Mouse (Mus musculus) liver, embryonic 13.5 days (tissue): ENCODE measurements around the gene Myo1c. TPM values are rescaled to one million over a fixed set of nuclear protein-coding genes. Genes with fewer than 3 reads are reported as not detected.

ENCODE experiments used
- ATAC-seq: fragments of 200-750 bp; cut with Nextera tagmentation; 2 replicates; pipeline ENCODE4 v1.8.0; 2017; ENCODE audit warnings: low read depth, mild to moderate bottlenecking, moderate number of reproducible peaks, moderate library complexity
- DNase-seq: peaks from one replicate; pipeline ENCODE4 v3.0.0; 2022
- H3K27ac ChIP-seq: fragments of 300-500 bp; sonication (generic); 2 replicates; pipeline ENCODE4 v1.5.1; 2015; ENCODE audit warnings: moderate library complexity, mild to moderate bottlenecking, inconsistent platforms
- H3K27me3 ChIP-seq: fragments of 300-500 bp; sonication (generic); 2 replicates; pipeline ENCODE4 v1.6.1; 2015; ENCODE audit warnings: mild to moderate bottlenecking, inconsistent platforms
- H3K36me3 ChIP-seq: fragments of 300-500 bp; sonication (generic); 2 replicates; pipeline ENCODE4 v1.6.1; 2015; ENCODE audit warnings: mild to moderate bottlenecking, inconsistent platforms
- H3K4me1 ChIP-seq: fragments of 300-500 bp; sonication (generic); replicated peaks from 2 replicates; pipeline ENCODE4 v1.6.1; 2015; ENCODE audit warnings: inconsistent platforms
- H3K4me2 ChIP-seq: fragments of 300-500 bp; sonication (generic); 2 replicates; pipeline ENCODE4 v1.6.1; 2015; ENCODE audit warnings: inconsistent platforms, mild to moderate bottlenecking, moderate library complexity
- H3K4me3 ChIP-seq: fragments of 300-500 bp; sonication (generic); replicated peaks from 2 replicates; pipeline ENCODE4 v1.5.1; 2015; ENCODE audit warnings: mild to moderate bottlenecking, inconsistent platforms
- H3K9ac ChIP-seq: fragments of 300-500 bp; sonication (generic); 2 replicates; pipeline ENCODE4 v1.6.1; 2015; ENCODE audit warnings: mild to moderate bottlenecking, inconsistent platforms
- H3K9me3 ChIP-seq: fragments of 300-500 bp; sonication (generic); replicated peaks from 2 replicates; pipeline ENCODE4 v1.6.1; 2016; ENCODE audit warnings: inconsistent platforms
- WGBS: fragments of 180-500 bp; shearing (Covaris S2); methylation state at CpG from one replicate; pipeline ENCODE4 v1.1.7; 2015; ENCODE audit not compliant: insufficient replicate concordance; 5-methylcytosine and 5-hydroxymethylcytosine counted together
- polyA plus RNA-seq: library from polyadenylated mRNA; unstranded; fragments of >200 nt; fragmentation: Nextera tagmentation; extraction: Ambion mirVana; gene quantifications from 2 replicates; pipeline ENCODE4 v1.2.1, GENCODE M21; 2015

The Myo1c gene
- polyA plus RNA-seq, 1 experiment from 2014 or later = 18.3 TPM

GRCm38 (mm10) chr11:75650958-75651425 lies 688 bp downstream of the Myo1c start:
- Histone ChIP-seq H3K4me2 (peak overlapping the region; percentile 98), H3K36me3 (peaks cover 5% of the 10 kb centered on the region; the same call in 1 of the 2 replicates), H3K4me1 (peaks cover 73% of the 10 kb centered on the region), H3K9me3 (no peaks in the 10 kb centered on the region), H3K27ac (peak overlapping the region; percentile 92), H3K4me3 (peak overlapping the region; percentile 81), H3K27me3 (no peaks in the 10 kb centered on the region), H3K9ac (peak overlapping the region; percentile 90)
- 26% methylated on average over 13 of the region's 13 CpGs for WGBS
- DNase-seq (no peak), ATAC-seq (no peak)

GRCm38 (mm10) chr11:75651426-75652221 lies 1.3 kb downstream of the Myo1c start:
- Histone ChIP-seq H3K36me3 (peaks cover 5% of the 10 kb centered on the region; the same call in 1 of the 2 replicates), H3K4me1 (peaks cover 79% of the 10 kb centered on the region), H3K4me3 (peak overlapping the region; percentile 81), H3K27ac (peak overlapping the region; percentile 92), H3K9ac (peak overlapping the region; percentile 90), H3K4me2 (peak overlapping the region; percentile 98), H3K27me3 (no peaks in the 10 kb centered on the region), H3K9me3 (no peaks in the 10 kb centered on the region)
- WGBS = under 1% methylated on average over 54 of the region's 54 CpGs
- DNase-seq = peak; percentile 77
- ATAC-seq = peak; percentile 81

- peaks cover 4% of the 10 kb centered on the region for H3K36me3 ChIP-seq
- peak overlapping the region; percentile 81 for H3K4me3 ChIP-seq
- H3K4me2 ChIP-seq = peak overlapping the region; percentile 98
- DNase-seq (no peak), ATAC-seq (no peak)
- peaks cover 87% of the 10 kb centered on the region for H3K4me1 ChIP-seq
- H3K27ac ChIP-seq = peak overlapping the region; percentile 92
- peak overlapping the region; percentile 90 for H3K9ac ChIP-seq
- H3K27me3 ChIP-seq = no peaks in the 10 kb centered on the region
- 22% methylated on average over 20 of the region's 20 CpGs for WGBS
- no peaks in the 10 kb centered on the region for H3K9me3 ChIP-seq
These were observed 2.1 kb downstream of the Myo1c start for GRCm38 (mm10) chr11:75652222-75652941.

- Histone ChIP-seq H3K9ac (peak overlapping the region; percentile 90), H3K9me3 (no peaks in the 10 kb centered on the region), H3K4me1 (peaks cover 85% of the 10 kb centered on the region), H3K27me3 (no peaks in the 10 kb centered on the region), H3K36me3 (peaks cover 11% of the 10 kb centered on the region), H3K27ac (peak overlapping the region; percentile 95), H3K4me3 (peak overlapping the region; percentile 81), H3K4me2 (peak overlapping the region; percentile 98)
- WGBS = 23% methylated on average over 14 of the region's 14 CpGs
- no peak for DNase-seq
- ATAC-seq = no peak
These were observed 2.8 kb downstream of the Myo1c start for GRCm38 (mm10) chr11:75652942-75653684.

GRCm38 (mm10) chr11:75653781-75654470 lies 3.6 kb downstream of the Myo1c start:
- Histone ChIP-seq H3K4me3 (peak overlapping the region; percentile 81), H3K9ac (peak overlapping the region; percentile 84), H3K4me2 (peak overlapping the region; percentile 98), H3K27me3 (no peaks in the 10 kb centered on the region), H3K27ac (peak overlapping the region; percentile 95), H3K4me1 (peaks cover 77% of the 10 kb centered on the region), H3K36me3 (peaks cover 19% of the 10 kb centered on the region), H3K9me3 (no peaks in the 10 kb centered on the region)
- under 1% methylated on average over 44 of the region's 45 CpGs for WGBS
- DNase-seq (peak; percentile 79), ATAC-seq (peak; percentile 60)

- peak; percentile 64 for DNase-seq
- peak; percentile 63 for ATAC-seq
- 15% methylated on average over 25 of the region's 25 CpGs for WGBS
- Histone ChIP-seq H3K4me3 (peak overlapping the region; percentile 81), H3K4me1 (peaks cover 69% of the 10 kb centered on the region), H3K9me3 (no peaks in the 10 kb centered on the region), H3K27ac (peak overlapping the region; percentile 95), H3K27me3 (no peaks in the 10 kb centered on the region), H3K36me3 (peaks cover 27% of the 10 kb centered on the region), H3K9ac (peak overlapping the region; percentile 84), H3K4me2 (peak overlapping the region; percentile 98)
These were observed 4.4 kb downstream of the Myo1c start for GRCm38 (mm10) chr11:75654471-75655390.

- peaks cover 60% of the 10 kb centered on the region for H3K4me1 ChIP-seq
- no peaks in the 10 kb centered on the region for H3K27me3 ChIP-seq
- H3K4me2 ChIP-seq = peak overlapping the region; percentile 98
- no peaks in the 10 kb centered on the region for H3K9me3 ChIP-seq
- peak; percentile 71 for DNase-seq
- peak overlapping the region; percentile 84 for H3K9ac ChIP-seq
- WGBS = 1% methylated on average over 77 of the region's 78 CpGs
- H3K27ac ChIP-seq = peak overlapping the region; percentile 95
- H3K4me3 ChIP-seq = peak overlapping the region; percentile 81
- peak; percentile 28 for ATAC-seq
- peaks cover 39% of the 10 kb centered on the region for H3K36me3 ChIP-seq
These were observed 5.6 kb downstream of the Myo1c start for GRCm38 (mm10) chr11:75655621-75656545.

- H3K9ac ChIP-seq = peak overlapping the region; percentile 84
- no peaks in the 10 kb centered on the region for H3K9me3 ChIP-seq
- H3K4me2 ChIP-seq = peak overlapping the region; percentile 98
- H3K27me3 ChIP-seq = no peaks in the 10 kb centered on the region
- WGBS = 63% methylated on average over 19 of the region's 20 CpGs
- peaks cover 49% of the 10 kb centered on the region for H3K36me3 ChIP-seq
- no peak for DNase-seq
- ATAC-seq = no peak
- H3K4me3 ChIP-seq = peak overlapping the region; percentile 81
- peak overlapping the region; percentile 95; the same call in 1 of the 2 replicates for H3K27ac ChIP-seq
- H3K4me1 ChIP-seq = peaks cover 65% of the 10 kb centered on the region
These were observed 6.6 kb downstream of the Myo1c start for GRCm38 (mm10) chr11:75656621-75657590.
